Comparison of ENCODE assay signal across 31 mouse cellular contexts in the genomic region with DNA sequence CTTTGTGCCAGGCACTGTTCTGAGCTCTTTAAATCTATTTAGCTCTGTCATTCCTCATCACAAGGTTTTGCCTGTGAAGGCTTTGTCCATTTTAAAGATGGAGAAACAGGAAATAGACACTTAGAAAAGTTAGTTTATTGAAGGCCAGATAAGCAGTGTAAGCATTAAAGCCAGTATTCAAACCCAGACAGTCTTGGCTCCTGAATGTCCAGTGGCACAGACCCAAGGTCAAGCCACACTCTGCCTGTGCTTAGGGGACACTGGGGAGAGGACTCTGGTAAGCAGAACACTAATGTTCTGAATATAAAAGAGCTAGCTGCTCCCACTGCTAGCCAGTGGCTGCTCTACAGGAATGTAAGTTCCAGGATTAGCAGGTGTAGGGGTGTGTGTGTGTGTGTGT. TPM values are rescaled to one million over a fixed set of nuclear protein-coding genes. Genes with fewer than 3 reads are reported as not detected.
DNase-seq lines count a peak whose midpoint lies in the region; TF ChIP-seq lines count a peak whose summit lies in the region.
"Had no signal": no experiment of that assay in that cellular context is flagged by ENCODE, and none has a peak within 500 bp of the region (broad histone marks: within the 10 kb centered on the region; RNA-seq: fewer than 3 reads in every experiment).

No protein-coding gene starts in this region.

- peaks cover 10% of the 10 kb centered on the region for H3K36me3 ChIP-seq in heart, embryonic 10.5 days
- H3K36me3 ChIP-seq in thymus, adult 2 months (ENCODE audit: control insufficient read depth, insufficient read depth, low read length), result no peaks in the 10 kb centered on the region
- H3K36me3 ChIP-seq: embryonic facial prominence, embryonic 13.5 days; forebrain, embryonic 10.5 days; limb, embryonic 12.5 days had no signal

- TF ChIP-seq POLR2A in thymus, adult 2 months (IDR thresholded peaks at IDR 0.05; ENCODE audit: control insufficient read depth, extremely low read depth, insufficient read depth, low read length, poor library complexity), result no peak

- no peak overlapping the region for H3K27ac ChIP-seq in heart, embryonic 10.5 days
- H3K27ac ChIP-seq in thymus, adult 2 months (ENCODE audit: control insufficient read depth, insufficient read depth, low read length), result peak overlapping the region; percentile 13; the same call in 1 of the 2 replicates
- H3K27ac ChIP-seq: embryonic facial prominence, embryonic 13.5 days; forebrain, embryonic 10.5 days; hindbrain, embryonic 14.5 days; layer of hippocampus, adult 2 months; left cerebral cortex, adult 2 months; limb, embryonic 12.5 days; liver, embryonic 12.5 days had no signal

- no peaks in the 10 kb centered on the region for H3K27me3 ChIP-seq in heart, embryonic 10.5 days (ENCODE audit: insufficient read depth, poor library complexity, severe bottlenecking)
- no peaks in the 10 kb centered on the region for H3K27me3 ChIP-seq in thymus, adult 2 months (ENCODE audit: control insufficient read depth, insufficient read depth, low read length)
- H3K27me3 ChIP-seq: embryonic facial prominence, embryonic 13.5 days; limb, embryonic 12.5 days; liver, embryonic 12.5 days; Patski had no signal

- DNase-seq in adrenal gland, adult 2 months, result peak; percentile 38
- DNase-seq in adrenal gland, postnatal 14 days, result no peak
- peak; percentile 66 for DNase-seq in heart, embryonic 10.5 days (ENCODE audit: low spot score)
- no peak for DNase-seq in heart, postnatal 4 days
- DNase-seq in kidney, postnatal 36 days, result peak; percentile 11 to 26
- DNase-seq in kidney, adult 8-10 months, result no peak
- no peak for DNase-seq in thymus, adult 2 months
- DNase-seq in thymus, postnatal 14 days, result no peak
- DNase-seq: cerebellum, adult 18-20 months; cerebellum, postnatal 10 days; forebrain, postnatal 0 days; liver, postnatal 0 days; lung, postnatal 36 days; right cerebral cortex, adult 18-20 months; thymus, adult 18-20 months had no signal

- peaks cover 6% of the 10 kb centered on the region for H3K4me1 ChIP-seq in heart, embryonic 10.5 days
- peaks cover 64% of the 10 kb centered on the region for H3K4me1 ChIP-seq in thymus, adult 2 months (replicated peaks; ENCODE audit: control insufficient read depth, insufficient read depth, low read length)
- H3K4me1 ChIP-seq: limb, embryonic 12.5 days had no signal

- no peak overlapping the region for H3K4me3 ChIP-seq in heart, embryonic 10.5 days
- H3K4me3 ChIP-seq in thymus, adult 2 months (ENCODE audit: control insufficient read depth, insufficient read depth, low read length), result no peak overlapping the region
- H3K4me3 ChIP-seq: embryonic facial prominence, embryonic 13.5 days; forebrain, embryonic 10.5 days; layer of hippocampus, adult 2 months; left cerebral cortex, adult 2 months; limb, embryonic 12.5 days; liver, embryonic 12.5 days had no signal

- peaks cover 6% of the 10 kb centered on the region; the same call in 1 of the 2 replicates for H3K9me3 ChIP-seq in heart, embryonic 10.5 days
- H3K9me3 ChIP-seq: embryonic facial prominence, embryonic 13.5 days had no signal

- no peak for TF ChIP-seq CTCF in thymus, adult 2 months (IDR thresholded peaks at IDR 0.05; ENCODE audit: borderline replicate concordance, control insufficient read depth, extremely low read depth, insufficient read depth, low read length, poor library complexity)

RNA-seq across cellular contexts. Expression of a gene that starts 21.1 kb away (rescaled TPM):
- under 1 TPM; 0.03 to 0.07 TPM for total RNA-seq in adrenal gland, adult 2 months (2021)
- polyA plus RNA-seq in adrenal gland, adult 2 months (2012; rRNA removed), result not detected in 2 replicates
- total RNA-seq in adrenal gland, postnatal 14 days (2021), result 0.08 and 0.11 TPM in 2 replicates
- polyA plus RNA-seq in heart, embryonic 10.5 days (2016; fragmentation: Nextera tagmentation; extraction: Ambion mirVana), result 0.01 TPM in 1 of 2 replicates, not detected in the other
- under 1 TPM; 0.05 to 0.07 TPM for total RNA-seq in heart, postnatal 4 days (2021)
- polyA plus RNA-seq in thymus, adult 2 months (2012; rRNA removed), result 0.01 TPM in 1 of 2 replicates, not detected in the other
- total RNA-seq: common myeloid progenitor, adult 5-6 weeks; hematopoietic stem cell, adult 5-6 weeks; megakaryocyte, adult 5-6 weeks had no signal
- polyA plus RNA-seq: forebrain, embryonic 10.5 days; G1E; intestine, postnatal 0 days; limb, embryonic 12.5 days; midbrain, embryonic 11.5 days; midbrain, embryonic 16.5 days; neural tube, embryonic 11.5 days had no signal

RNA-seq across cellular contexts. Expression of a gene that starts 56.6 kb away (rescaled TPM):
- 10 to 100 TPM in 1 of 2 experiments, 1 to 10 TPM in 1; 4.9 to 11.2 TPM for total RNA-seq in adrenal gland, adult 2 months (2021)
- polyA plus RNA-seq in adrenal gland, adult 2 months (2012; rRNA removed), result 3.3 and 3.7 TPM in 2 replicates
- total RNA-seq in adrenal gland, postnatal 14 days (2021), result 12.5 and 13.8 TPM in 2 replicates
- polyA plus RNA-seq in heart, embryonic 10.5 days (2016; fragmentation: Nextera tagmentation; extraction: Ambion mirVana), result 9.1 and 9.9 TPM in 2 replicates
- total RNA-seq in heart, postnatal 4 days (2021), result 1 to 10 TPM; 6.8 to 6.9 TPM
- 12.1 and 14.7 TPM in 2 replicates for polyA plus RNA-seq in thymus, adult 2 months (2012; rRNA removed)

Comparison
In these comparisons a context has a peak if more than half of its experiments do, and no peak if none do; other contexts are left out.
1. DNase-seq: peak in adrenal gland, adult 2 months (single experiment), heart, embryonic 10.5 days (single experiment) and kidney, postnatal 36 days (2 of 2); none in adrenal gland, postnatal 14 days (single experiment), heart, postnatal 4 days (single experiment), kidney, adult 8-10 months (0 of 2), thymus, adult 2 months (single experiment) and thymus, postnatal 14 days (single experiment).